In genomic region chr4:152307542-152307941, GRCm38 (mm10) we compare ENCODE assay signal across 28 mouse cellular contexts. TPM values are rescaled to one million over a fixed set of nuclear protein-coding genes. Genes with fewer than 3 reads are reported as not detected.
"Had no signal": no experiment of that assay in that cellular context is flagged by ENCODE, and none has a peak within 500 bp of the region (broad histone marks: within the 10 kb centered on the region; RNA-seq: fewer than 3 reads in every experiment).

No protein-coding gene starts in this region.

- H3K9me3 ChIP-seq: lung, embryonic 15.5 days; midbrain, embryonic 10.5 days; midbrain, embryonic 13.5 days; neural tube, embryonic 13.5 days had no signal

- H3K9ac ChIP-seq: liver, embryonic 14.5 days; lung, embryonic 15.5 days; midbrain, embryonic 13.5 days; neural tube, embryonic 13.5 days had no signal

- DNase-seq: kidney, adult 9 months; kidney, postnatal 14 days; kidney, postnatal 4 days; lung, adult 18-20 months; lung, postnatal 10 days; lung, postnatal 36 days; retina, postnatal 1 day; thymus, adult 18-20 months; thymus, postnatal 36 days had no signal

- H3K4me2 ChIP-seq: liver, embryonic 11.5 days; lung, embryonic 15.5 days; midbrain, embryonic 13.5 days; neural tube, embryonic 13.5 days had no signal

- H3K27ac ChIP-seq: liver, embryonic 14.5 days; lung, embryonic 15.5 days; midbrain, embryonic 10.5 days; midbrain, embryonic 13.5 days; neural tube, embryonic 13.5 days had no signal

- H3K4me3 ChIP-seq: lung, embryonic 15.5 days; megakaryocyte, embryonic 14.5 days; midbrain, embryonic 10.5 days; midbrain, embryonic 13.5 days; myocyte; neural tube, embryonic 13.5 days had no signal

- ATAC-seq: midbrain, embryonic 13.5 days; midbrain, embryonic 16.5 days had no signal

RNA-seq across cellular contexts. Expression of gene Rnf207, which starts 11.3 kb away (rescaled TPM):
- total RNA-seq: monocyte, adult 5-6 weeks; neutrophil, adult 5-6 weeks had no signal

RNA-seq across cellular contexts. Expression of gene Hes3, which starts 16.1 kb away (rescaled TPM):
- total RNA-seq: layer of hippocampus, adult 18-20 months; layer of hippocampus, postnatal 25 days; left cerebral cortex, adult 18-20 months; monocyte, adult 5-6 weeks; neutrophil, adult 5-6 weeks had no signal
- polyA plus RNA-seq: kidney, embryonic 16.5 days; limb, embryonic 11.5 days; liver, embryonic 11.5 days; liver, embryonic 14.5 days; lung, embryonic 15.5 days; small intestine, adult 2 months; stomach, embryonic 16.5 days; urinary bladder, adult 2 months had no signal
